Mouse (Mus musculus): ENCODE measurements around the gene Gm47996.
"Not testable (repeated sequence)": the region's sequence is repeated elsewhere in the genome, so short reads cannot be mapped to it uniquely, and the experiment has no call there.

Gene Gm47996

DNA sequence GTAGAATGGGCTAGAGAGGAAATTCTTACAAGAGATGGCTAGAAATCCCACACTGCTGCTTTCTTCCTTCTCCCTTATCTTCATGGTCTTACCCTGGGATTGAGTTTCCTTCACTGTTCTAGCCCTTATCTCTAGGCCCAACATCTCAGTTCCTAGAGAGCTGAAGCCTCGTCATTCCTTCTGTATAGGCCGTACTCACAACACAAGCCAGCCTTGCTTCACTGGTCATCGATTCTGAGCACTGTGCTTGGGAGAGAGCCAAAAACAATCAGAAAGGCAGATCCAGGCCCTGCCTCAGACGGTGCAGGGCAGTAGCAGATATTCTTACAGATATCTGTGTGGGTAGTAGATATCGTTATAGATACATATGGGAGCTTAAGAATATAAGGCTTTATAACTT, 1.4 kb upstream of the Gm47996 start:
- DNase-seq (ENCODE audit: low spot score), result not testable (repeated sequence)

DNA sequence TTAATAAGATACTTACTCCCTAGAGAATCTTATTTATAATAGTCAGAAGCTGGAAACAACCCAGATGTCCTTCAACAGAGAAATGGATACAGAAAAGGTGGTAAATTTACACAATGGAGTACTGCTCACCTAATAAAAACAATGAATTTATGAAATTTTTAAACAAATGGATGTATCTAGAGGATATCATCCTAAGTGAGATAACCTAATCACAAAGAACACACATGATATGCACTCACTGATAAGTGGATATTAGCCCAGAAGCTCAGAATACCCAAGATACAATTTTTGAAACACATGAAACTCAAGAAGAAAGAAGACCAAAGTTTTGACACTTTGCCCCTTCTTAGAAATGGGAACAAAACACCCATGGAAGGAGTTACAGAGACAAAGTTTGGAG, 987 bp upstream of the Gm47996 start:
- DNase-seq (ENCODE audit: low spot score), result not testable (repeated sequence)

DNA sequence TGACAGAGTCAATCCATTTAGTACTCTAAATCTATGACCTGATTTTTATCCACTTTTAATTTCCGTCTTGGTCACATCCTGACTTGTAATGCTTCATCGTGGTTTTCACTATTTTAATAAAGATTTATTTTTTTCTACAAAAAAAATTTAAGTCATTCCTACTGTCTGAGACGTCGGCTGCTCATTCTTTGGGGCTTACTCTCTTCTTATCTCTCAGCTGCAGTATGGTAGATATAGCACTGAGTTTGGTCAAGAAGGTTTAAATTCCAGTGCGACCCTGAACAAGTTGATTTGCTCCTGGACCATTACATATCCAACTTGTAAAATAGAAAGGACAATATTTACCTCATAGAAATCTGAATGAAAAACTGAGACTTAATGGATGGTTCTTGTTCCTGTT, 1.7 kb downstream of the Gm47996 start:
- DNase-seq (ENCODE audit: low spot score), result not testable (repeated sequence)

DNA sequence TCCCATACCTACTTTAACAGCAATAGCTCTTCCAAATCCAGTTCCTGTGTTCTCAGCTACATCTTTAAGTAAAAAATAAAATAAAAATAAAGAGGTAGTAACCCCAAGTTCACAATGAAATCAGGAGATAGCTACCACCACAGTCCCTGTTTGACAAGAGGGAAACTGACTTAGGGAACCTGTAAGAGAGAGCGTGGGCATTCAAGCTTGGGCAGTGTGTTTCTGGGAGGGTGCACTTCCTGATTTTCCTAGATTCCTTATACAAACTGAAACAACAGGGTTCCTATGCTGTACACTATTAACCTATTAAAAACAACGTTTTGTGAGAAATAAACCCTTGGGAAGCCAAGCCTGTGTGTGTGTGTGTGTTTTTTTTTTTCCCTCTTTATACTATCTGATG, 4.9 kb downstream of the Gm47996 start:
- no peak for DNase-seq (ENCODE audit: low spot score)

DNA sequence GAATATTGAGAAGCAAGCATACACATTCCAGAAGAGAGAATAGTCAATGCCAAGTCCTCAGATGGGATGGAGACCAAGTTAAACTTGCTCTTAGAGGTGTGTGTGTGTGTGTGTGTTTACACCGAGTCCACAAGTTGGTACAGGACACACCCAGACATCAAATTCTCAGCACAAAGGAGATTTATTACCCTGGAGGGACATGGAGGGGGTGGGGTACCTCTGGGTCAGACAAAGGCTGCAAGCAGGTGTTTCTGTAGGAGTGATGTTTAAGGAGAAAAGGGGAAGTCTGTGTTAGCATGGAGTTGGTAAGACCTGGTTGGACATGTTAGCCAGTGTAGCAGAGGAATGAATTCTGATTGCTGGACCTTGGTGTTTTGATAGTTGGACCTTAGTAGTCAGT, 6.1 kb downstream of the Gm47996 start:
- DNase-seq (ENCODE audit: low spot score), result no peak

DNA sequence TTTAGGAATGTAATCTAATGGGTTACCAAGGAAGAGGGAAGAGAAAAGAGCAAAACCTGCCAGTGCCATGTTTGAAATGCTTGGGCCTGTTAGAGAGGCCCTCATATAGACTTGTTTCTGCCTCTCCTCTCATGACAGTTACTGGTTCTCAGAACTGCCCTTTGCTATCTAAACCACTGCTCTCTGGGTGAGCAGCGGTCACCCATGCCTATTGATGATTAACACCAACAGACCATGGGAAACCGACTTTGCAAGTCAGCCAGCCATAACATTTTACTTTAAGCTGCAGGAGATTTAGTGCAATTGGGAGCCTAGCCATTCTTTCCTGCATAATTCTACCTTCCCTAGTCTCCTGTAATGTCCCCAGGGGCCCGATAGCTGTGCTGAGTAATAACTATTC, 6.5 kb downstream of the Gm47996 start:
- DNase-seq (ENCODE audit: low spot score), result no peak

DNA sequence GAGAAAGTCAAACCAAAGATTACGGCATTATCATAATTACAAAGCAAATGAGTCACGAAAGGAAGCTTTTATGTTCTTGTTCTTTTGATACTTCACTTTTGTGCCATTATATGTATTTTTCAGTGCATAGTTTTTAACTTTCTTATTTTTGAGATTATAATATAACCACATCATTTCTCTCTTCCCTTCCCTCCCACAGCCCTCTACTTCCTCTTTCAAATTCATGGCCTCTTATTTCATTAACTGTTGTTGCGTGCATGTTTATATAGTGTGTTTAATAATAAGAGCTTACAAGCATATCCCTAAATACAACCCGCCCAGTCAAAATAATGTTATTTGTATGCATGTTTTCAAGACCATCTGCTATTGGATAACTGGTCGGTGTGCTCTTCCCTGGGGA, 9.1 kb downstream of the Gm47996 start:
- no peak for DNase-seq (ENCODE audit: low spot score)

DNA sequence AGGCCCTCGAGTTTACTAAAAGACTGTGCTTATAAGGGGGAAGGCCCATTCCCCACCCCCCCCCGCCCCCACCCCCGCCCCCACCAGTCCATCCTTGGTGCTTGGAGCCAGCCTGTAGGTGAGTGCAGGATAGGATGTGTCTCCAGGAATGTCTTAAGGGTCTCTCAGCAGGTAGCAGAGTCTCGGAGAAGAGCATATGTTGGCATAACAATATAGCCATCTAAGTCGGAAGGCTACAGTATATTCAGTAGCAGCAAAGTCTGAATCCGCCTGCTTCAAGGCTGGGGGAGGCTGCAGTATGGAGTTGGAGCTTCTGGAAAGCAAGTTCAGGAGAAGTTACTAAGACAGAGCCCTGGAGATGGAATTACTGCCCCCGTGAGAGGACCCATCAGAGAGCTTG, 10.2 kb downstream of the Gm47996 start:
- DNase-seq (ENCODE audit: low spot score), result no peak

DNA sequence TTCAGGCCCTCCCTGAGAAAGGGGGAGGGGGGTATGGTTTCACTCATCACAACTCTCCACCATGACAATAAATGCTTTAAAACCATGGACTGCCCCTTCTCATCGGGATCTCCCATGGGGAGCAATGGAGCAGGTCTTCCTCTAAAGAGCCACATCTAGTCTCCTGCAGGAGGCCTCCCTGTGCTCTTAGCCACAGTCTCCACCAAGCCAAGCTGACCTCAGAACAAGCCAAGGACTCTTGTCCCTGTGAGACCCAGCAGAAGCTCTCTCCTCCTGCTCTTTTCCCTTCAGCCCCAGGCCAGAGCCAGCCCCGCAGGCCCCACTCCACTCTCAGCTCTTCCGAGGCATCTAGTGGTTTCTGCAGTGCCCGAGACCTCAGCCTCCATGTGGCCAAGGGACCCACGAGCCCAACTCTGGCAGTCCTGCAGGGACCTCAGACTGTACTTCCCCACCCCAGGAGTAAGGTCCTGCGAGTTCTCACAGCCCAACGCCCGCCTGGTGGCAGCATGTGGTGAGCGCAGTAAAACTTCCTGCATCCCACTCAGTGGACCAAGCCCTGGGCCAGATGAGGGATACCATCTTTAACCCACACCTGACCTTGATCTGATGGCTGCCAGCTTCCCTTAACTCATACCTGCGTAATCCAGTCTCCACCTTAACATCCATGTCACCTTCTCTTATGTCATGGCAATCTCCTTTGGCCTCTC, 12.8 kb downstream of the Gm47996 start:
- DNase-seq (ENCODE audit: low spot score), result no peak

DNA sequence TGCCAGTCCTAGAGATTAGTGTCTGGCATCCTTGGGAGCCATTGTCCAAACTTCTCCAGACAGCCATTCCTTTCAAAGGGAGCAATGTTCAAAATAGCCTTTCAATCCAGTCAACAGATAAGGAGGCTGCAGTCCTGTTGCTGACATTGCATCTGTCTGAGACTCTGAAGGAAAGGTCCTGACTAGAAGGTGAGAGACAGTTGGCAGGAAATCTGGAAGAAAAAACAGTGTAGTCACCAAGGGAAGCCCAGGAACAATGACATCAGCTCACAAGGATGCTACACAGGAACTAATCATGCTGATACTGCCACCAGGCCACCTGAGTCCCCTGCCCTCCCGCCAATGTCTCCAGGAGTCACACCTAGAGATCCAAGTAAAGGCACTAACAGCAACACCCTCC, 13.4 kb downstream of the Gm47996 start:
- no peak for DNase-seq (ENCODE audit: low spot score)

DNA sequence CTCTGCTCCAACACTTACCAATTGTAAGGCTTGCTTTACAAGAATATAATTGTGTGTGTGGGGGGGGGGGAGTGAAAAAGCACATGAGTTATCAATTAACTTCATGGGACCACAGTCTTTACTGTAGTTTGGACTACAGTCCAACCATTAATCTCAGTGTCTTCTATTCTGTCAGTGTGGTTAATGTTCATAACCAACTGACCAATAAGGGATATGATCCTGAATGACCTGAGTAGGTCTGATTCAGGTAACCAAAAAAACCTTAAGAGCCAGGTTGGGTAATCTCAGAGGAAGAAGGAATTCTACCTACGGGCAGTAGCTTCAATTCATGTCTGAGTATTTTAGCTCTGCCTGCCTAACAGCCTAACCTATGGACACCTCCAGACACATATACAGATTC, 14.6 kb downstream of the Gm47996 start:
- DNase-seq (ENCODE audit: low spot score), result no peak

DNA sequence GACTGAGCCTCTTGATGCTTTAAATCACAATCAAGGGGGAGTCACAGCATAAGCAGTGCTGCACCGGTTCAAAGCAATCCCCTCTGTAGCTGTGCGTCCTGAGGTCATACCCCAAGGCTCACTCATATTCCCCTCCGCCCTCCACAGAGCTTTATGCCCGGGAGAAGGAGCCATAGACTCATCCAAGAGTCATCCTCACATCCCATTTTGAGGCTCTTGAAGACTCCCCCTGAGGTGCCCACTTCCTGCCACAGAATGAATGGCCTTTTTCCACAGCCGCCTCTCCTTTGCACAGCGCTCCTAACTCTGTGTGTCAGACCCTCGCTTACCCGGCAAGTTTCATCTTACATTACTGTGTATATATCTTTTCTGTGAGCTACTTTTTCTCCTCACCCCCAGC, 17.6 kb downstream of the Gm47996 start:
- DNase-seq (ENCODE audit: low spot score), result no peak

DNA sequence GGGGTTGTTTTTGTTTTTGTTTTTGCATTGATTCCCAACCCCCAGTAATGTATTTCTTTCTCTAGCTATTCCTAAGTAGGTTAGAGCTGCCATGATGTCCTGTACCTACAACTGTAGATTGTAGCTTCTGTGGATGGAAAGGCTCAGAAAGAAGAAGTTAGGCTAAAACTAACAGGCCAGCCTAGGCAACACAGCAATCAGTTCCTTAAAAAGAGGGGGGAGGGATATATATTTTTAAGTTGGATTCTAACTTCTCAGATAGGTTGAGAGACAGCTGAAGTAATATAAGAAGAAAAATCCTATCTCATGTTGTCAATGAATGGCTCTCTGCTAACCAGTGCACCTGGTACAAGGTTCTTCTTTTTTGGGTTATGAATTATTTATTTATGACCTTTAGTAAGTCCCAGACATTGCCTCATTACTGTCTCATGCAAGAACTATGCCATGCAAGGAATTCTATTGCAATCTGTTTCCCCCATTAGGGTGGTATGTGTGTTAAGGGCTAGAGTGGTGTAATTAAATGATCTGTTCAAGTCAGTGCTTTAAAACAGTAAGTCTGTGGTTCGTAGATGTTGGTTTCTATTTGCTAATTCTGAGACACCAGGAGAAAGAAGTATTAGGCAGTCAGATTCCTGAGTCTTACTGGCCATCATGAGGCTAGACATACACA, 18.5 kb downstream of the Gm47996 start:
- no peak for DNase-seq (ENCODE audit: low spot score)

DNA sequence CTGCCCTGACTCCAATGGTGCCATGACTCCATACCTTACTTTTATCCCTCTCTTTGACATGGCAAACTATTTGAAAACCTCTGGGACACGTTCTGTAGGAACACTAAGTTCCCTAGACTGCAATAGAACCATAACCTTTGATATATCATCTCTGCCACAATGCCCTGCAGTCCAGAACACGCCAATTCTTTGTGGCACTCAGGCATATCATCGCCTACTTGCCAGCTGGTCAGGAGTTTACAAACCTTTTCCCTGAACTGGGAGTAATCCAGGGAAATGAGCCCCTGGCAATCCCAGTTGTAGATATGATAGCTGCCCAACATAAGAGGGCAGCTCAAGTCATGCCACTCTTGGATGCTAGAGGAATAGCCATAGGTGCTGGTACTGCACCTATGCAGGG, 22.4 kb downstream of the Gm47996 start:
- no peak for DNase-seq (ENCODE audit: low spot score)

DNA sequence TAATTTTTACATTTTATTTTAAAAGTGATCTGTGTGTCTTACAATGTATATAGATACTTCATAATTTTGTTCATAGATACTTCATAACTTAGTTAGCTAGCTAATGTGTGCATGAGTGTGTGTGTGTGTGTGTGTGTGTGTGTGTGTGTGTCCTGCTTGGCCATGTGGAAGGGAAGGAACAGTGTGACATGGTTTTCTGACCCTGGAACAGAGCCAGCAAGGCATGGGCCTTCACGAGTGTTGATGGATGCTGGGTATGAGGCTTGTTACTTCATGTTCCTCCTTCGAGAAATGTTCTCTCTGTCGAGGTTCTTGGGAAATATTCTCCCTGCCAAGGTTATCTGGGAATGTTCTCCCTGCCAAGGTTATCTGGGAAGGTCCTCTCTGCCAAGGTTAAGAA, 23.8 kb downstream of the Gm47996 start:
- no peak for DNase-seq (ENCODE audit: low spot score)

DNA sequence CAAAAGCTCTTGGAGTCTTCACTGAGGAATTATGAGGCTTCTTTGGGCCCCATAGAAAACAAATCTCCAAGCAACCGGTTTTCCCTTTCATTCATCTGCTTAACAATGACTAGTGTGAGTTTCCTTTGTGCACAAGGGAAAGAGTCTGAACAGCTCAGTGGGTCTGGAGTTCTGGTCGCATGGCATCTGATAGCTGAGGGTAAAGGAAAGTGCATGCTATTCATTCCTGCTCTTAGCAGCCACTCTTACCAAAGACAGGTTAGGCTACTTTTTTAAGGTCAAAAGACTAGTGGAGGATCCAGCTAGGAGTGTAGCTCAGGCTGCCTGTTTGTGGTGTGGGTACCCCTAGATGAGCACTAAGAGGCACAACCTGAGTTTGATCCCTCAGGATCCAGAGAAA, 25.6 kb downstream of the Gm47996 start:
- no peak for DNase-seq (ENCODE audit: low spot score)

DNA sequence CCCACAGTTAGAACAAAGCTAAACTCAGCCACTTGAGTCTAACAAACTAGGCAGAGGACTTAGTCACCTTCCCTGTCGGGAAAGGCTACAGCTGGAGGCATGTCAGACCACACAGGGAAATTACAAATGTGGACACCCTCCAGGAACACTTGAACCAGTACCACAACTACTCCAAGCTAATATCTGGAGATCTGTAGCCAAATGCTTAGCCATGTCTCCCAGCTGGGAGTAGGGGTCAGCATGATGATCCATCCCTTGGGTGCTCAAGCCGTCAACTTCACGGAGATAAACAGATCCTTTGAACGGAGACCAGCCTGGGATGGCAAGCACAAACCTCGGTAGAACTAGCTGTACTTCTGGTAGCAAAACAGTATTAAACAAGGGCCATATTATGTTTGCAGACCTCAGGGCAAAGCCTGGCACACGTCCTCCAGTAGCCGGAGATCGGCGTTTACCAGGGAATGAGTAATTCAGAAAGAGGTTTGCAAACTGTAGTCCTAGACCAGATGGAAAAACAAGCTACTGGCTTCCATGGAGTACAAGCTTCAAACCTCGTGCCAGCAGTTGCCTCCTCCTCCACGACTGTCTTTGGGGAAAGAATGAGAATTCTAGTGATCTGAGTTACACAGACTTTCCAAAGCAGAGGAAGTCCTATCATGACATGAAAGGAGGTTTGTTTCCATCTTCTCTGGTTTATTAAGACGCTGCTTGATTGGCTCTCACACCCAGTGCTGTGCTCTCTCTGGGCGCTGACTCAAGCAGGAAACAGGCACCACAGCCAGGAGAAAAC, 26.4 kb downstream of the Gm47996 start:
- peak; percentile 12 for DNase-seq (ENCODE audit: low spot score)

DNA sequence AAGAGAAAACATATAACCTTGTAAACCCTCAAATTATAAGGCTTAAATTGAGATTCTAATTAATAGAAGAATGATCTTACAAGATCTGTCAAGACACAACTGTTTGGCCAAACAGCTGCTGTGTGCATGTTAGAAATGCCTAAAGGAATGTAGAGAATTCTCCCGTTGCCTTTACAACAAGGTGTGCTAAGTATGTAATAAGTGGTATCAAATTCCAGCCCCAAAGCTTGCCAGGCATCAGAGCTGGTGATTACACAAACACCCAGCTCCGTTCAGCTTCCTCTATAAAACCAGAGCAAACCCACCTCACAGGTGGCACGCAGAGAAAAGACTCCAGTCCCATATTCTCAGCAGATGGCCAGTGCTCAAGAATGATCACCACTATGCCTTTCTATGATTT, 27.8 kb downstream of the Gm47996 start:
- DNase-seq (ENCODE audit: low spot score), result no peak

DNA sequence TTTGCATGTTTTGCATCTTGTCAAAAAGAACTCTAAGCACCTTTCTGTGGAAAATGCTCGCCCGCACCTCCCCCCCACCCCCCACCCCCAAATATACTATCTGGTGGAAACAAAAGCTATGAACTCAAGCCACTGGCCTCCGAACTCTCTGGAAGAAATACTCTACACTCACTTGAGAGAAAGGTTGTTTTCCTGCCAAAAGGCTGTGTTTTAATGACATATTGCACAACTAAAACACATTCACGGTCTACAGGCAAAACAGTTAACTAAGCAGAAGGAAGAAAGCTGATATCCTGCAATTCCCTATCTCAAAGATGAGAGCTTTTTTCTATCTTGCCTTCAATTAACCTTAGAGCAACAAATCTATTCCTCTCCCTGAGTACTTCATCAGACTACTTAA, 33.4 kb downstream of the Gm47996 start:
- DNase-seq (ENCODE audit: low spot score), result no peak

DNA sequence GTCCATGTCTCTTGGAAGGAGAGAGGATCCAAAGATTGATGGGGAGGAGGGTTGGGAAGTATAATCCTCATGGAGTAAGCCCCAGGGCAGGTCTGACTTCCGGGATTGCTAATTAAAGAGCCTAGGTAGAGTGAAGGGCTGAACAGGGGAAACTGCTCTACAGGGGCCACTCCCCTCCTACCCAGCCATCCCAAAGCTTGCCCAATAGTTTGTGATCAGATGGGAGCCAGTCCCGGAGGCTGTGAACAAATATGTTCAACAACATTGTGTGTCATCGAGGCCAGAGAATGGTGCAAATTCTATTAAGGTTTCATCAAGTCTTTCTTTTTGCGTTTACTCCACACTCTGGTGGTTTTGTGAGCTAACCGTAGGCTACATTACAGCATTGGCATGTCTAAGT, 34.1 kb downstream of the Gm47996 start:
- DNase-seq (ENCODE audit: low spot score), result no peak

DNA sequence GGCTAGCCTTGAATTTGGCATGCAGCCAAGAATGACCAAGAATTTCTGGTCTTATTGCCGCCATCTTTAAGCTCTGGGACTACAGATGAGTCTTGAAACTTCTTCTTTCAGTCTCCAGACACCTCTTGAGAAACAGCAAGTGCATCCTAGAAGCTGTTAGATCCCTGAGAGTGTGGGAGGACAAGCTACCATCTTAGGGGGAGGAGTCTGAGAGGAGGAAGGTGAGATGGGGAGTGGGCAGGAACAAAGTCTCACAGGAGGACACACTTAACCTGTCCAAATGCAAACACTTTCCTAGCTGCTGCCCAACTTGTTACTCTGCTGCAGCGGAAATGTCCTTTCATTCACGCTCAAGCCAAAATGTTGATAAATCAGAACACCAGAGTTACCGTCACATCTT, 34.8 kb downstream of the Gm47996 start:
- no peak for DNase-seq (ENCODE audit: low spot score)

DNA sequence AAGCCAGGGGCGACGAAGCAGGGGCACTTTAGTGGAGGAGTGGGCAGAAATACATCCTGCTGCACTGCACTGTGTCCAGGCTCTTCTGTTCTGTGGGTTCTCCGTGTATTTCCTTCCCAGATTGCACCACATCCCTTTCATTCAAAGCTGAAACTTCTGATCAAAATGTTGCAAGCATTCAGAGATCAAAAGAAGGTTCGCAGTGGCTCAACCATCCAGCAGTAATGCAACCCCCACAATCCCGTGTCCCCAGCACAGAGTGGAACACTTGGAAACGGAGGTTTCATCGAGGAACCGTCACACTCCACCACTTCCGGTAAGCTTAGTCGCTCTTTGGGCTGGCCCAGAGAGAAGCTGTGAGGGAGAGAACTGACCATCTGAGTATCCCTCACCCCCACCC, 35.2 kb downstream of the Gm47996 start:
- no peak for DNase-seq (ENCODE audit: low spot score)

DNA sequence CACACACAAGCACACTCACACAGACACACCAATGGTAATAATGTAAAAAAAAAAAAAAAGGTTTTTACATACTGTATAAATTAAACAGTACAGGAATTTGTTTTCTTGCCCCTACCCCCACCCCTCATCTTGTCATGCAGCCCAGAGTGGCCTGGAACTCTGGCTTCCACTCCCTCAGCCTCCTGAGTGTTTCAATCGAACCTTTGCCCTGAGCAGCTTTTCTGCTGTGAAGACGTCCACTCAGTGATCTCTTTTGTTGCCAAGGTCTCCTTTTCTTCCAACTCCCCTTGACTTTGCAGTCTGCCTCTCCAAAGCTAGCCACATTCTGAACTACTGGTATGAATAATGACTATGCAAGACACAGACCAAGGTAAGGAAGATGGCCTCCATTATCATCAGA, 35.9 kb downstream of the Gm47996 start:
- DNase-seq (ENCODE audit: low spot score), result no peak
